Mouse (Mus musculus) erythroblast, embryonic 14.5 days (primary cell): ENCODE measurements around the gene Aimp2. TPM values are rescaled to one million over a fixed set of nuclear protein-coding genes. Genes with fewer than 3 reads are reported as not detected.

ENCODE experiments used
- H3K27me3 ChIP-seq: 2 replicates; pipeline ENCODE4 v1.6.1; 2012; ENCODE audit warnings: inconsistent platforms; ENCODE audit not compliant: control insufficient read depth
- H3K36me3 ChIP-seq: 2 replicates; pipeline ENCODE4 v1.6.1; 2012; ENCODE audit warnings: mild to moderate bottlenecking, inconsistent platforms; ENCODE audit not compliant: control insufficient read depth
- H3K4me1 ChIP-seq: 2 replicates; pipeline ENCODE4 v1.6.1; 2012; ENCODE audit warnings: inconsistent platforms; ENCODE audit not compliant: control insufficient read depth
- H3K4me3 ChIP-seq: replicated peaks from 2 replicates; pipeline ENCODE3; 2012; ENCODE audit warnings: moderate library complexity, mild to moderate bottlenecking, inconsistent platforms
- H3K9me3 ChIP-seq: 2 replicates; pipeline ENCODE4 v1.6.1; 2012; ENCODE audit warnings: low read length, inconsistent platforms, mixed read lengths; ENCODE audit not compliant: control insufficient read depth
- GATA1 ChIP-seq: IDR thresholded peaks from 2 replicates; pipeline ENCODE4 v1.6.1; 2012; ENCODE audit warnings: low read length, inconsistent platforms, mixed read lengths
- TAL1 ChIP-seq: IDR thresholded peaks from 3 replicates; pipeline ENCODE4 v1.6.1; 2012; ENCODE audit warnings: low read length, inconsistent platforms, mixed read lengths
- polyA plus RNA-seq: library from polyadenylated mRNA; stranded (reverse); fragments of >175 nt; gene quantifications from 2 replicates; pipeline ENCODE4 v1.2.3, GENCODE M21; 2012

Aimp2 gene
- polyA plus RNA-seq, result 5.4 and 6.0 TPM in 2 replicates

GRCm38 (mm10) chr5:143909417-143910400 lies at the start of gene Aimp2, which contains the start of gene Pms2:
TSS of gene Aimp2 (minus strand) at chr5:143909847.
TSS of gene Pms2 (plus strand) at chr5:143909964.
- Histone ChIP-seq H3K4me1 (peaks cover 51% of the 10 kb centered on the region), H3K9me3 (no peaks in the 10 kb centered on the region), H3K4me3 (peak within 1 kb of the TSS; percentile 77), H3K36me3 (peaks cover 65% of the 10 kb centered on the region), H3K27me3 (no peaks in the 10 kb centered on the region)
- TF ChIP-seq TAL1, result no peak
- no peak for TF ChIP-seq GATA1

DNA sequence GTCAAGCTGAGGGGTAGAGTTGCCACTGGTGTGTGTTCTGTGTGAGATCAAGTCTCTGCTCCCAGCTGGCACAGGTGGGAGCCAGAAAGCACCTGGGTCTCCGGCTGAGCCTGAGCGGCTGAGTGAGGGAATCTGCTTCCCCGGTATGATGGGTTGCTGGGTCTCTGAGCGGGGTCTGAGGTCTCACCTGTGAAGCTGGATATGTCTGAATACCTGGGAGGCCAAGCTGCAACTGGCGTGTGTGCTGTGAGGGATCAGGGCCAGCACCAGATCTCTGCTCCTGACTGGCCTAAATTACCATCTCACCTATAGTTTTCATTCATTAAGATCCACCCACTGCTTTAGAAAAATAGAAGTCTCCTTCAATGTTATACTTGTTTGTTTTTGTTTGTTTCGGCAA lies 47.5 kb upstream of the Aimp2 start:
- Histone ChIP-seq H3K4me3 (no peak overlapping the region), H3K4me1 (no peaks in the 10 kb centered on the region), H3K9me3 (peaks cover 6% of the 10 kb centered on the region), H3K36me3 (no peaks in the 10 kb centered on the region), H3K27me3 (peaks cover 3% of the 10 kb centered on the region; the same call in 1 of the 2 replicates)
- TF ChIP-seq GATA1 (no peak), TAL1 (no peak)

DNA sequence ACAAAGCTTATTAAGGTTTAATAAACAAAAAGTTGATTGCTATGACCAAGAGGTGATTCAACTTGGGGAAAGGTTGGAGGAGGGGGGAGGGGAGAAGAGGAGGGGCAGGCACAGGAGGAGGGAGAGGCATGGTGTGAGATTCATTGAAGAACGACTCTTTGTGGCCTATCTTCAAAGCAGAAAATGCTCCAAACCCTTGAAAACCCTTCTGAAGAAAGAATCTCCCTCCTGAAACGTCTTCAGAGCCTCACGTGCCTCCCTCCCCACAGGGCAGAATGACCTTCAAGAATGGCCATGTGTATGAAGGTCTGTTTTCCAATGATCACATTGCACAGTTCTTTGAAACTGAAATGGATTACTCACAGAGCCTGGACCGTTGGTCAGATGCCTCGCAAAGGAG lies 40.4 kb upstream of the Aimp2 start:
- TF ChIP-seq GATA1 (no peak), TAL1 (no peak)
- Histone ChIP-seq H3K27me3 (no peaks in the 10 kb centered on the region), H3K9me3 (no peaks in the 10 kb centered on the region), H3K4me1 (no peaks in the 10 kb centered on the region), H3K4me3 (no peak overlapping the region), H3K36me3 (no peaks in the 10 kb centered on the region)

DNA sequence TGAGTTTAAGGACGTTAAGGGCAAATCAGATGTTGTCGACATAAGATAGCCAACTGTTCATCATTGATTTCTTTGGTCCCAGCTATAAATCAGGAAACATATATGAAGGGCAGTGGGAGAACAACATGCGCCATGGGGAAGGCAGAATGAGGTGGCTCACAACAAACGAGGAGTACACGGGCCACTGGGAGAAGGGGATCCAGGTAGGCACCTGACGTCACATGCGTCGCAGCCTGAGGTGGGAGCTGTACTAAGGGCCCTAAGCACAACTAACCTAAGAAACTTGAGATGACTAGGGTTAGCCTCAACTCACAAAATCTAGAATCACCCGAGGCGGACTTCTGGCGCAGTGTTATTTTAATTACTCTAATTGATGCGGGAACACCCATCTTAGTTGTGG lies 38.7 kb upstream of the Aimp2 start:
- TF ChIP-seq GATA1, result no peak
- no peak for TF ChIP-seq TAL1

GRCm38 (mm10) chr5:143943231-143944125 lies 33.8 kb upstream of the Aimp2 start:
- peaks cover 2% of the 10 kb centered on the region; the same call in 1 of the 2 replicates for H3K9me3 ChIP-seq
- peaks cover 4% of the 10 kb centered on the region; the same call in 1 of the 2 replicates for H3K27me3 ChIP-seq
- H3K4me3 ChIP-seq, result no peak overlapping the region
- H3K36me3 ChIP-seq, result no peaks in the 10 kb centered on the region
- peaks cover 3% of the 10 kb centered on the region for H3K4me1 ChIP-seq
- no peak for TF ChIP-seq GATA1
- no peak for TF ChIP-seq TAL1

More for the DNA sequence above, 38.7 kb upstream of the Aimp2 start:
- no peaks in the 10 kb centered on the region for H3K4me1 ChIP-seq
- H3K27me3 ChIP-seq, result peaks cover 4% of the 10 kb centered on the region; the same call in 1 of the 2 replicates
- no peaks in the 10 kb centered on the region for H3K36me3 ChIP-seq
- no peaks in the 10 kb centered on the region for H3K9me3 ChIP-seq
- no peak overlapping the region for H3K4me3 ChIP-seq

DNA sequence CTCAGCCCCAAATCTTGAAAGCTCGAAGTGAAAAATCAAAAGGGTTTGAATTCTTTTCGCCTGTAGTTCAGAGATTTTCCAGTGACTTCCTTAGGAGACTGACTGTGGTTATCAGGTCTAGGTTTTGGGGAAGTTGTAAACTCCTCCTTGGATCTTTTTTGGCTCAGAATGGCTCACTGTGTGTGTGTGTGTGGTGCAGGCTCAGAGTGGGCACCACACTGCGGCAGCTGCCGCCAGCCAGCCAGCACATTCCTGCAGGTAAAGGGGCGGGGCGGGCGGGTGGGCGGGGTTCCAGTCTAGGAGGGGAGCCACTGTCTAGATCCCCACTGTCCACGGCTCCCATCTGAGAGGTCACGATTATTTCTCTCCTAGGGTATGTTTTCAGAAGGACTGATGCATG lies 31.9 kb upstream of the Aimp2 start:
- Histone ChIP-seq H3K36me3 (no peaks in the 10 kb centered on the region), H3K9me3 (peaks cover 2% of the 10 kb centered on the region; the same call in 1 of the 2 replicates), H3K4me1 (peaks cover 8% of the 10 kb centered on the region), H3K27me3 (peaks cover 4% of the 10 kb centered on the region; the same call in 1 of the 2 replicates), H3K4me3 (no peak overlapping the region)
- TF ChIP-seq GATA1, result no peak
- no peak for TF ChIP-seq TAL1

DNA sequence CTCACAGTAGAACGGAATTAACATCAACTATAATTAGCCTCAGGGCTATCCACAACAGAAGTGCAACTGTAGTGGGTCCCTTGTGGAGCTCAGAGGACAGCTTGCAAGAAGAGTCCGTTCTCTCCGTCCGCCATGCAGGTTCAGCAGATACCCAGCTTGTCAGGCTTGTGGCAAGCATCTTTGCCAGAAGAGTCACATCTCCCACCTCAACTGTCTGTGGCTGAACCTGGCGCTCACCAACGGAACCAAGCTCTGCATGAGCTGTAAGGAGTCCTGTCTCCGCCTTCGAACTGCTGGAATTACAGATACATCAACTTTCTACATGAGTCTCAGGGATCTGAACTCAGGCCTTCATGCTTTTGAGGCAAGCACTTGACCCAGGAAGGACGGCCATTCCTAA lies 26.5 kb upstream of the Aimp2 start:
- Histone ChIP-seq H3K9me3 (peaks cover 2% of the 10 kb centered on the region; the same call in 1 of the 2 replicates), H3K4me1 (peaks cover 13% of the 10 kb centered on the region), H3K27me3 (no peaks in the 10 kb centered on the region; the same call in 1 of the 2 replicates), H3K36me3 (peaks cover 24% of the 10 kb centered on the region), H3K4me3 (no peak overlapping the region)
- no peak for TF ChIP-seq GATA1
- no peak for TF ChIP-seq TAL1

DNA sequence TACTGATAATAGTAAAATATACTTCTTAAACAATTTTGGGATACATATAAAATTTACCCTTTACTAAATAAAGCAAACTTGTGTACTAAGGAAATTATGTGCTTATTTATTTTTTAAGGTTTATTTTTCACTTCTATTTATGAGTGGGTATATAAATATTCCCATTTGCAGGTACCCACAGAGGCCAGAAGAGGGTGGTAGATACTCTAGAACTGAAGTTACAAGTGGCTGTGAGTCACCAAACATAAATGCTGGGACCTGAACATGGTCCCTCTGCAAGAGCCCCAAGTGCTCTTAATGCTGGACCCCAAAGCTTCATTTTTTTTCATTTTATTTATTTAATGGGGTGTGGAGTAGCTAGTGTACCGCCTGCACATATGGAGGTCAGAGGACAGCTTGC lies 24.2 kb upstream of the Aimp2 start:
- Histone ChIP-seq H3K4me1 (peaks cover 10% of the 10 kb centered on the region), H3K9me3 (no peaks in the 10 kb centered on the region), H3K36me3 (peaks cover 46% of the 10 kb centered on the region), H3K4me3 (no peak overlapping the region), H3K27me3 (no peaks in the 10 kb centered on the region)
- no peak for TF ChIP-seq TAL1
- TF ChIP-seq GATA1, result no peak

GRCm38 (mm10) chr5:143933414-143933813 lies 23.8 kb upstream of the Aimp2 start:
- TF ChIP-seq GATA1, result no peak
- TF ChIP-seq TAL1, result no peak
- no peak overlapping the region for H3K4me3 ChIP-seq
- no peaks in the 10 kb centered on the region for H3K9me3 ChIP-seq
- peaks cover 10% of the 10 kb centered on the region for H3K4me1 ChIP-seq
- H3K27me3 ChIP-seq, result no peaks in the 10 kb centered on the region
- peaks cover 50% of the 10 kb centered on the region for H3K36me3 ChIP-seq
